Mouse (Mus musculus): Measurements from ENCODE around the gene Exoc3l4. TPM values are rescaled to one million over a fixed set of nuclear protein-coding genes. Genes with fewer than 3 reads are reported as not detected.

The Exoc3l4 gene
- total RNA-seq (2012; rRNA removed) (0.04 TPM in 1 of 2 replicates, not detected in the other), polyA plus RNA-seq (2012; ENCODE audit: insufficient read depth in 1 of 2, insufficient read length in 2 of 2, low read depth in 1 of 2, low replicate concordance in 2 of 2, missing spikeins in 1 of 2) (under 1 TPM in 1 of 2 experiments, not detected in 1; 0.17 TPM)

DNA sequence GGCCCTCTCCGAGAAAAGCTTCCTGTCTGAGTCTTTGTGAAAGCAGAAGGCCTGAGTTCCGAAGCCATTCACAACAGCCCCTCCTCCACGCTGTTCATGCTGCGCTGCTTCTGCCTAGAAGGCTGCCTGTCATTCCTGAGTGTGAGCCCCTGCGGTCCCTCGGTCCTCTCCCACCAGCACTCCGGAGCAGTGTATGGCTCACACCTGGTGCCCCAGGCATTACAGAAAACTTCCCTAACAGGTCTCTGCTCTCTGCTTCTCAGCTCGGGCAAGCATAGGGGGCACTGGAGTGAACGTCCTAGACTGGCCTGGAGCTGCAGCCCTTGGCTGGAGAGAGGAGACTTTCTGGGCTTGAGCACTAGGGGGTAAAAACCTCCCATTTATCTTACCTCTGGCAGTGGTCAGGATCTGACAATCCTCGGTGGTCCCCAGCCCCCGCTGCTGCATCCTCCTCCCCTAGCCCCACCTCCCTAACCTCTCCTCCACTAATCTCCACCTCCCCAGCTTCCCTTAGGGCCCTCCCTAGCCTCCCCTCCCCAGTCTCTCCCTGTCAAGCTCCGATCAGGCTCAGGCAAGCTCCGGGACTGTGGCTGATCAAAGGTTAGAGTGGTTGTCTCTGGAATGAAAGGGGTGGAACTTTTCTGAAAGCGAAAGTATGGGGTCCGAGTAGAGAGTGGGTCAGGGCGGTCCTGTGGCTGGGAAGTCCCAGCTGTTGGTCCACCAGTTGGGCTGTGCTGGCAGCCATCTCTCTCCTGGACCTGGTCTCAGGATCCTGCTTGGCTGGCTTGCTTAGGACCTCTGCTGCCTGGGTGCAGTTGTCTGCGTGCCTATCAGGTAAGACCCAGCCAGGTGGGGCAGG, at the start of gene Exoc3l4:
Gene Exoc3l4, plus strand, starts transcription at position 97 of the 859 bp plus-strand sequence.
- Histone ChIP-seq H3K27me3 (ENCODE audit: control insufficient read depth in 1 of 2, insufficient read depth in 2 of 2, low read length in 2 of 2) (no peaks in the 10 kb centered on the region), H3K79me2 (ENCODE audit: control insufficient read depth, insufficient read depth, low read length, poor library complexity) (no peaks in the 10 kb centered on the region), H3K9me3 (replicated peaks; ENCODE audit: insufficient read depth, low read length) (no peaks in the 10 kb centered on the region), H3K4me1 (ENCODE audit: control insufficient read depth in 1 of 2, insufficient read depth in 2 of 2, low read length in 2 of 2) (peaks cover 0 to 13% of the 10 kb centered on the region in 2 experiments; a peak in 3 of 4 replicates), H3K27ac (ENCODE audit: control insufficient read depth, low read depth, low read length) (no peak within 1 kb of the TSS), H3K9ac (ENCODE audit: control insufficient read depth, low read depth, low read length, poor library complexity, severe bottlenecking) (no peak within 1 kb of the TSS), H3K4me3 (ENCODE audit: control insufficient read depth in 1 of 2, insufficient read depth in 1 of 2, low read depth in 2 of 2, low read length in 2 of 2) (no peak within 1 kb of the TSS; a peak in 1 of 4 replicates), H3K36me3 (ENCODE audit: control insufficient read depth in 1 of 2, insufficient read depth in 2 of 2, low read length in 2 of 2) (no peaks in the 10 kb centered on the region)
- no peak for DNase-seq (ENCODE audit: low read depth, low spot score)
- TF ChIP-seq E2F4 (IDR thresholded peaks at IDR 0.05; ENCODE audit: borderline replicate concordance, low read depth, low read length) (no peak), POLR2AphosphoS5 (IDR thresholded peaks at IDR 0.05; ENCODE audit: borderline replicate concordance, low read depth, low read length) (no peak), KAT2A (conservative IDR thresholded peaks at IDR 0.05; ENCODE audit: low read depth, low read length) (no peak), MAFK (IDR thresholded peaks at IDR 0.05; ENCODE audit: borderline replicate concordance, low read depth, low read length) (no peak), GATA1 (IDR thresholded peaks at IDR 0.05; ENCODE audit: low read depth, low read length) (no peak)

DNA sequence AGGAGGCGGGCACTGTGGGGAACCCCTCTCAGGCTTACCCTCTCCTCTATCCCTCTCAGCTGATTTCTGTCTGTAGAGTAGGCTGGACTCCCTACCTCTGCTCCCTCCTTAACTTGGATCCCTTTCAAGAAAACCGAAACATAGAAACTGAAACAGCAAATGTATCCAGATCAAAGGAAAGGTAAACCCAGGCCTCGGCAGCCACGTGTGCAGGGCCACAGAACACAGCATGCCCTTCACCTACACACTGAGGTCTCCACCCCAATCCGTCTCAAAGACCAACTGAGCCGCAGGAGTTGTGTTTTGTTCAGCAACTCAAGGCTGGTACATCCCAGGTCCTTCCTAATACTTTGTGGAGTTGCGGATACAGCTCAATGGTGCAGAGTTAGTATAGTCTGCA, 49.8 kb upstream of the Exoc3l4 start:
- no peaks in the 10 kb centered on the region for H3K79me2 ChIP-seq (ENCODE audit: control insufficient read depth, insufficient read depth, low read length, poor library complexity)
- H3K9ac ChIP-seq (ENCODE audit: control insufficient read depth, low read depth, low read length, poor library complexity, severe bottlenecking): no peak overlapping the region
- H3K27me3 ChIP-seq (ENCODE audit: control insufficient read depth in 1 of 2, insufficient read depth in 2 of 2, low read length in 2 of 2): peaks cover 6 to 7% of the 10 kb centered on the region in 2 experiments
- H3K4me3 ChIP-seq (ENCODE audit: control insufficient read depth in 1 of 2, insufficient read depth in 1 of 2, low read depth in 2 of 2, low read length in 2 of 2): no peak overlapping the region
- TF ChIP-seq EP300 (IDR thresholded peaks at IDR 0.05; ENCODE audit: low read depth in 1 of 2, low read length in 2 of 2) (no peak), GATA1 (IDR thresholded peaks at IDR 0.05; ENCODE audit: low read depth, low read length) (no peak), NRF1 (IDR thresholded peaks at IDR 0.05; ENCODE audit: insufficient read depth, low read depth, low read length, poor library complexity, severe bottlenecking) (no peak), POLR2A (IDR thresholded peaks at IDR 0.05; ENCODE audit: control insufficient read depth in 1 of 2, insufficient read depth in 1 of 2, low read depth in 1 of 2, low read length in 2 of 2, poor library complexity in 1 of 2) (no peak), MAFK (IDR thresholded peaks at IDR 0.05; ENCODE audit: borderline replicate concordance, low read depth, low read length) (no peak), MXI1 (IDR thresholded peaks at IDR 0.05; ENCODE audit: low read depth, low read length) (no peak), USF1 (IDR thresholded peaks at IDR 0.05; ENCODE audit: low read depth, low read length) (no peak)
- no peak for DNase-seq (ENCODE audit: low read depth, low spot score)
- H3K27ac ChIP-seq (ENCODE audit: control insufficient read depth, low read depth, low read length): no peak overlapping the region
- no peaks in the 10 kb centered on the region for H3K36me3 ChIP-seq (ENCODE audit: control insufficient read depth in 1 of 2, insufficient read depth in 2 of 2, low read length in 2 of 2)
- no peaks in the 10 kb centered on the region for H3K4me1 ChIP-seq (ENCODE audit: control insufficient read depth in 1 of 2, insufficient read depth in 2 of 2, low read length in 2 of 2)
- H3K9me3 ChIP-seq (replicated peaks; ENCODE audit: insufficient read depth, low read length): no peaks in the 10 kb centered on the region

- no peaks in the 10 kb centered on the region for H3K79me2 ChIP-seq (ENCODE audit: control insufficient read depth, insufficient read depth, low read length, poor library complexity)
- TF ChIP-seq MYC (IDR thresholded peaks at IDR 0.05; ENCODE audit: low read depth, low read length) (no peak), SMC3 (IDR thresholded peaks at IDR 0.05; ENCODE audit: low read depth, low read length) (0 out of 2 replicates have a peak, but pooled peaks have one; percentile 12), CTCF (IDR thresholded peaks at IDR 0.05 in 2 of 3, conservative IDR thresholded peaks at IDR 0.05 in 1 of 3; ENCODE audit: control insufficient read depth in 1 of 3, insufficient read depth in 1 of 3, low read depth in 2 of 3, low read length in 3 of 3, poor library complexity in 1 of 3, severe bottlenecking in 1 of 3) (peak; percentile 27 to 44 (median 43); a peak in 5 of 6 replicates)
- peak; percentile 27 for DNase-seq (ENCODE audit: low read depth, low spot score)
- no peak overlapping the region for H3K4me3 ChIP-seq (ENCODE audit: control insufficient read depth in 1 of 2, insufficient read depth in 1 of 2, low read depth in 2 of 2, low read length in 2 of 2)
- no peak overlapping the region for H3K27ac ChIP-seq (ENCODE audit: control insufficient read depth, low read depth, low read length)
- no peaks in the 10 kb centered on the region for H3K9me3 ChIP-seq (replicated peaks; ENCODE audit: insufficient read depth, low read length)
- no peaks in the 10 kb centered on the region for H3K4me1 ChIP-seq (ENCODE audit: control insufficient read depth in 1 of 2, insufficient read depth in 2 of 2, low read length in 2 of 2)
- no peak overlapping the region for H3K9ac ChIP-seq (ENCODE audit: control insufficient read depth, low read depth, low read length, poor library complexity, severe bottlenecking)
- no peaks in the 10 kb centered on the region for H3K36me3 ChIP-seq (ENCODE audit: control insufficient read depth in 1 of 2, insufficient read depth in 2 of 2, low read length in 2 of 2)
- H3K27me3 ChIP-seq (ENCODE audit: control insufficient read depth in 1 of 2, insufficient read depth in 2 of 2, low read length in 2 of 2): peaks cover 5% of the 10 kb centered on the region in 2 experiments; a peak in 3 of 4 replicates
Measured at GRCm38 (mm10) chr12:111370249-111370648, 46.6 kb upstream of the Exoc3l4 start.
